Mouse (Mus musculus) gastrocnemius, adult 18-20 months (tissue): ENCODE measurements around the gene Eya2. TPM values are rescaled to one million over a fixed set of nuclear protein-coding genes. Genes with fewer than 3 reads are reported as not detected.

Experiments used
- DNase-seq: peaks from one replicate; pipeline ENCODE4 v3.0.0; 2021; ENCODE audit warnings: low spot score
- total RNA-seq, 2 experiments: library from RNA; stranded (reverse); gene quantifications; 2 replicates each; pipeline ENCODE4 v1.2.3; 2021

Eya2 gene
- total RNA-seq, 2 experiments from 2014 or later = 1.1 to 3.5 TPM

GRCm38 (mm10) chr2:165644057-165644456 is 49.2 kb downstream of the Eya2 start:
- DNase-seq = no peak

GRCm38 (mm10) chr2:165651031-165651430 is 56.2 kb downstream of the Eya2 start:
- DNase-seq = no peak

- DNase-seq = no peak
These were observed 57.4 kb downstream of the Eya2 start for GRCm38 (mm10) chr2:165652281-165652680.

GRCm38 (mm10) chr2:165653001-165653921 is 58.4 kb downstream of the Eya2 start:
- peak; percentile 58 for DNase-seq

- DNase-seq = no peak
These were observed 59.3 kb downstream of the Eya2 start for GRCm38 (mm10) chr2:165654151-165654550.

GRCm38 (mm10) chr2:165654696-165655491 is 60.1 kb downstream of the Eya2 start:
- DNase-seq = no peak

- DNase-seq = no peak
These were observed 61.7 kb downstream of the Eya2 start for GRCm38 (mm10) chr2:165656541-165656940.

- DNase-seq = no peak
These were observed 62.1 kb downstream of the Eya2 start for GRCm38 (mm10) chr2:165656956-165657355.

- DNase-seq = no peak
These were observed 64.7 kb downstream of the Eya2 start for GRCm38 (mm10) chr2:165659552-165659951.

GRCm38 (mm10) chr2:165663266-165663665 is 68.4 kb downstream of the Eya2 start:
- no peak for DNase-seq

- no peak for DNase-seq
These were observed 69.8 kb downstream of the Eya2 start for GRCm38 (mm10) chr2:165664648-165665047.

GRCm38 (mm10) chr2:165665176-165665575 is 70.3 kb downstream of the Eya2 start:
- DNase-seq = no peak

- DNase-seq = no peak
These were observed 72.3 kb downstream of the Eya2 start for GRCm38 (mm10) chr2:165667096-165667495.

- DNase-seq = no peak
These were observed 87.9 kb downstream of the Eya2 start for GRCm38 (mm10) chr2:165682719-165683118.

- no peak for DNase-seq
These were observed 92.7 kb downstream of the Eya2 start for GRCm38 (mm10) chr2:165687516-165687915.

- peak; percentile 13 for DNase-seq
These were observed 94.1 kb downstream of the Eya2 start for GRCm38 (mm10) chr2:165688896-165689295.

- no peak for DNase-seq
These were observed 96.2 kb downstream of the Eya2 start for GRCm38 (mm10) chr2:165691016-165691415.

GRCm38 (mm10) chr2:165692944-165693660 is 98.3 kb downstream of the Eya2 start:
- DNase-seq = peak; percentile 65

GRCm38 (mm10) chr2:165694767-165695166 is 99.9 kb downstream of the Eya2 start:
- DNase-seq = no peak

- no peak for DNase-seq
These were observed 105.5 kb downstream of the Eya2 start for GRCm38 (mm10) chr2:165700252-165700908.
